Mouse (Mus musculus): ENCODE results near the gene Myl12a.
"Not testable (repeated sequence)": the region's sequence is repeated elsewhere in the genome, so short reads cannot be mapped to it uniquely, and the experiment has no call there.

The Myl12a gene

DNA sequence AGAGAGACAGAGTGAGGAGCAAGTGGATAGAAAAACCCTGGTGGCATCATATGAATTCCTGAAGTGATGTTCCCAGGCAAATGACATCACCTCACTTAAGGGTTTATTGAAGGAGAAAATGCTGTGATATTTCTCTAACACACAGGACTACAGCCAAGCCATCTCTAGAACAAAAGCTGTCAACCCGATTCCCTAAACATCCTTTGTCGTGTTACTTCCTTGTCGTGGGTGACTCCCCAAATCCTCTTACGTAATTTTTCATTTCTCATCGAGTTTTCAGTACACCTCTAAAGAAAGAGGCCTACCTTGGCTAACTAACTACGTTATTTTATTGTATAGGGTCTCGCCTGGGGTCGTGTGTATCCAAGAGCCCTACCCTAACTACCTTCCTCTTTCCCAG lies 13.2 kb downstream of the Myl12a start:
- no peak for DNase-seq (ENCODE audit: low read depth)

- no peak for DNase-seq (ENCODE audit: low read depth)
Measured at GRCm38 (mm10) chr17:70988337-70988767, 14.3 kb downstream of the Myl12a start.

DNA sequence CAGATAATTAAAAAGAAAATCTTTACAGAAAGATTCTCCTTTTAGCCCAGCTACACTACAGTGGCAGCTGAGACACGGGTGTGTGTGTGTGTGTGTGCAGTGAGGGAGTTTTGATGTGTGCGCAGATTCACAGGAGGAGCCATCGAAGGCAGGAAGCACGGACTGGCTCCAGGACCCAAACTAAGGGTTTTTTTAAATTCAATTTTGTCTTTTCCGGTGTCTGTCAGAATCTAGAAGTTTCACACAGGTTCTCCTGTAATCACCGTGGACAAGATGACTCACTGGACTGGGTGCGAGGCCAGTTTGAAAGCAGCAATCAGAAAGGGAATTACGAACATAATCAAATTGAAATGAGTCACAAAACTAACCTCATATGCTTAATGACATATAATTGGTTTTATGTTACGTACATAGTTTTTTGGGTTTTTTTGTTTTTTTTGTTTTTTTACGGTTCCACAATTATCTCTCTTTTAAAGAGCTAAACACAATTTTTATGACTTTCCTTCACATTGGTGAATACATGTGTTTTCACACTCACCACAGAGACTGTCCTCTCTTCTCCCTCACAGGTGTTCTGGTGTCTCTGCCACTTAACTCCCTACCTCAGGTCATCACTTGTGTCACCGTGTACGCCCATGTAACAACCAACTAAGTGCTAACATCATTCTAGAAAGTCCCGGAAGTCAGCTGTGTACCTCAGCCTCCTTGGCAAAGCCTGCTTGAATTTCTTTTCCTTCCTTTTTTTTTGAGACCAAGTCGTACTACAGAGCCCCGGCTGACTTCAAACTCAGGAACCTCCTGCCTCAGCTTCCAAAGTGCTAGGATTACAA lies 15.6 kb downstream of the Myl12a start:
- DNase-seq (ENCODE audit: low read depth) = no peak

DNA sequence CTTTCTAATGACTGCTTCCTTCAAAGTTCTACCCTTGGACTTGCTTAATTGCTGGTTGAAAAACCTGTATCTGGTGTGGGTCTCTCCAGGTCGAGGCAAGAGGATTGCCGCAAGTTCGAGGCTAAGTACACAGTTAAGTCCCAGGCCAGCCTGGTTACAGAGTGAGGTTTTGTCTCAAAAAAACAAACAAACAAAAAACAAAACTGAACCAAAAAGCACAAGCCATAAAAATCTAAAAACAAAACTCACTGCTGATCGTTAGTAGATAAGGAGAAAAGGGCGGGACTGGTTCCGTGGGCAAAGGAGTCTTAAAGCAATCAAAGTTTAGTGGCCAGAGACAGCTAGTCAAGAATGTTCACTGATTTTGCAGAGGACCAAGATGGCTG lies 16.3 kb downstream of the Myl12a start:
- DNase-seq (ENCODE audit: low read depth) = no peak

GRCm38 (mm10) chr17:70985501-70986354 lies 16.9 kb downstream of the Myl12a start:
- DNase-seq (ENCODE audit: low read depth) = no peak

GRCm38 (mm10) chr17:70979345-70980223 lies 23.1 kb downstream of the Myl12a start:
- DNase-seq (ENCODE audit: low read depth) = no peak

- DNase-seq (ENCODE audit: low read depth) = no peak
Measured at GRCm38 (mm10) chr17:70977799-70978198, 24.9 kb downstream of the Myl12a start.

DNA sequence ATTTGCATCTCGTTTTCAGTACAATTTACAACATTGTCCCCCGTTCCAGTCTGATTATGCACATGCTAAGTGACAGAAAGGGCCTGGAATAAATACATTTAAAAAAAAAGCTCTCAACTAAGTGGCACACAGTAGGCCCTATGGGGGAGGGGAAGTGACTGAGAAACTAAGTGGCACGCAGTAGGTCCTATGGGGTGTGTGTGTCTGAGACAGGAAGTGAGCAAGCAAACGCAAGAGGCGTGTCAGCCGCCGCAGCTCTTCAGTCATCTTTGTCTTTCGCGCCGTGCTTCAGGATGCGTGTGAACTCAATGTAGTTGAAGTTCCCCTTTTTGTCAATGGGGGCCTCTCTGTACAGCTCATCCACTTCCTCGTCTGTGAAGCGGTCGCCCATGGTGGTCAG lies 28.6 kb downstream of the Myl12a start:
- DNase-seq (ENCODE audit: low read depth) = not testable (repeated sequence)

DNA sequence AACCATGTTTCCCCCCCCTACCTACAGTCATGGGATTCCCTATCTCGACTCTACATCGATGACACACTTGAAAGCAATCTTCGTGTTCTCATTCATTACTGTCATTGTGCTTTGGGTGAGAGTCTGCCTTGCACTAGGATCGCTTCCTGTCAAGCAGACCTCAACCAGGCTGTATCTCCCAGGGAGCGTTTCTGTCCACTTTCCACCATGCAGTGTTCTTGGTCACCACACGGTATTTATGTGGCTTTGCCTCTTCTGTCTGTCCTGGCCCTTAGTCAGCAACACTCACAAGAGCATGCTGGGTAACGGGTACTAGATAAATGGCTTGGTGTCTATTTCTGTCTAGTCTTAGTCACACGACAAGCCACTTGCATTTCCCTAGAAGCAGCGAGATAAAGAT lies 29.3 kb downstream of the Myl12a start:
- DNase-seq (ENCODE audit: low read depth) = no peak

DNA sequence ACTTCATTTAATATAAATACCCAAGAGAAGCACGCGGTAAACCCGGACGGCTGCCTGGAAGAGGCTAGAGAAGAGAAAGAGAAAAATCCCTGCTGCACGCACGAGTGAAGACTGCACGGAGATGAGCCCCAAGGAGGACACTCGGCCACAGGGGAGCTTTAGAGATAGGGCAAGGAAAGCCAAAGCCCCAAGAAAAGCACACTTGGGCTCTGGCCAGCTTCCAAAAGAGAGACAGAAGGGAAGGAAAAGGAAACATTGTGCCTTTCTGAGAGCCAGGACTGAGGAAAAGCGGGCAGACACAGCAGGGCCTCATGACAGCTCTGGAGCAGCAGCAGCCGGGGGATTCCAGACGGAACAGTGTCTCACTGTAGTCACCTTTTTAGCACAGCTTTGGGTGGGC lies 31.5 kb downstream of the Myl12a start:
- DNase-seq (ENCODE audit: low read depth) = no peak

- no peak for DNase-seq (ENCODE audit: low read depth)
Measured at GRCm38 (mm10) chr17:70968606-70969191, 34.0 kb downstream of the Myl12a start.

- DNase-seq (ENCODE audit: low read depth) = no peak
Measured at GRCm38 (mm10) chr17:70967646-70968045, 35.0 kb downstream of the Myl12a start.

DNA sequence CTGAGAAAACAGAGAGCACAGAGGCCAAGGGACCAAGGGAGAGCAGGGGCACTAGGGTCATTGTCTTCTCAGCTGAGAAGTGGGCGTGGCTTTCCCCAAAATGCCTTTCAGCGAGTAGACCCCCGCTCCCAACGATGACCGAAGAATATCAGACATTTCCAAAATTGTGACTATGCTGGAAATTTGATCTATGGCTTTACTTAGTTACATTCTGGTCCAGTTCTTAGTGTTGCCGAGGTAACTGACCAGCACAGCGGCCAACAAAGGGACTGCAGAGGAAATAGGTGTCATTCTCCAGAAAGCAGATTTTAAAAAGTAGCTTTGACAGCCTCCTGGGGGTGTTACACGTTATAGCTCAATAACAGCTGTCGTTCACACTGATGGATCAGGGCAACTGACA lies 35.5 kb downstream of the Myl12a start:
- no peak for DNase-seq (ENCODE audit: low read depth)

GRCm38 (mm10) chr17:70966126-70966525 lies 36.6 kb downstream of the Myl12a start:
- DNase-seq (ENCODE audit: low read depth) = no peak

DNA sequence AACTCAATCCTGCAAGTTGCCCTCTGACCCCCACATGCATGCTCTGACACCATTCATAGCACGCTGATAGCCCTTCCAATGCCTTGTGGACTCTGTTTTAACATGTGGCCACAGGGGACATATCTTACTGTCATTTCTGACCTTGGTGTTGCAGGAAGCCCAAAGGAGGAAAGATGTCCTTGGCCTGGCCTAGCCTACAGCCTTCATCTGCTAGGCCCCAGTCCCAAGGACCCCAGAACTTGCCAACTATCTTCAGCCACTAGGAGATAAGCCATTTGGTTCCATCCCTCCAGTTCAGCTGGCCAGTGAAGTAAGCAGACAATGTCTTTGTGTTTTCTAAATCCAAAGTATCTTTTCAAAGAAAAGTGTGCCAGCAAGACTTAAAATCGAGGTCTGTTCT lies 37.4 kb downstream of the Myl12a start:
- DNase-seq (ENCODE audit: low read depth) = no peak

GRCm38 (mm10) chr17:70963546-70963945 lies 39.1 kb downstream of the Myl12a start:
- DNase-seq (ENCODE audit: low read depth) = not testable (repeated sequence)

GRCm38 (mm10) chr17:70951266-70951665 lies 51.4 kb downstream of the Myl12a start:
- DNase-seq (ENCODE audit: low read depth) = no peak

GRCm38 (mm10) chr17:70949171-70949570 lies 53.5 kb downstream of the Myl12a start:
- no peak for DNase-seq (ENCODE audit: low read depth)

DNA sequence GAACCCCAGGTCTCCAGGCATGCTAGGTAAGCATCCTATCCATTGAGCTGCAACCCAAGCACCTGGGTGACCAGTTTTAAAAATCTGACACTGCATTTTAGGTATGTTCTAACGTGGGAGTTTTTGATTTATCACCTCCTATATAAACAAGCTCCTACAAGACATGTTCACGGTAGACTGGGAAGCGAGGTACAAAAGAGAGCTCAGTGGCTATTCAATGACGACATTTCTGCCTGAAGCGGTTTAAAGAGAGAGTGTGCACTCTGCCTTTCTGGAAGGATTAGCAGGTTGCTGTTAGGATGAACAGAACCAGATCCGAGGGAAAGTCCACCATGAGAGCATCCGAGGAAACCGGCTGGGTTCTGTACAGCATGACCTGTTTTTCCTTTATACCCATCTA lies 54.0 kb downstream of the Myl12a start:
- DNase-seq (ENCODE audit: low read depth) = no peak

GRCm38 (mm10) chr17:70943779-70944178 lies 58.9 kb downstream of the Myl12a start:
- DNase-seq (ENCODE audit: low read depth) = no peak
